In the genomic region with DNA sequence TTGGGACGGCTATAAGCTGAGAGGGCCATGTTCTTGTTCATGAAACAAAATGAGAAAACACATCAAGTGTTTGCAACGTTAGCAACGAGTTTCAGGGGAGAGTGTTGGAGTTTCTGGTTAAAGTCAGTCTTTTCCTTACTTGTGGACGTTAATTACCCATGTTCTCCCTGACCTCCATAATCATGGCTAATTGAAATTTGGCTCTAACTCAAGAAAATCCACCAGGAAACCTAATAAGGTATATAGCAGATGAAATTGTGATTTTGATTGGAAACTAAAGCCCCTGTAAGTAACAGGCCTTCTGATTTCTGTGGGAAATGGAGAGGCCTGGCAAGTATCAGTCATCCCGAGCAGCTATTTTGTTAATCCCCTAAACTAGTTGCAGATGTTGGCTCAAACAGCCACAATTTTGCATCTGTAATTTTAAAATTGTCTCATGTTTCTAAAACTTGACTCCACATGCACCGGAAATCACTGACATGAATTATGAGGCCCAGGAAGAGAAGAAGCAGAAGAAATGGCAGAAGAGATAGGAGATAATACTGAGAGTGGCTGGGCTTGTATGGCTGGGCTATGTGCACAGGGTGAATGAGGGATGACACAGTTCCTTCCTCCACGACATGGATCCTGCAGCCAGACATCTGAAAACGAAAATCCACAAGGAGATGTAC, we compare ENCODE assay signal across 10 mouse cellular contexts.
DNase-seq lines count a peak whose midpoint lies in the region; ATAC-seq and TF ChIP-seq lines count a peak whose summit lies in the region.
"Had no signal": no experiment of that assay in that cellular context is flagged by ENCODE, and none has a peak within 500 bp of the region (broad histone marks: within the 10 kb centered on the region; RNA-seq: fewer than 3 reads in every experiment).

No protein-coding gene starts in this region.

- no peak overlapping the region for H3K4me2 ChIP-seq in lung, embryonic 15.5 days
- H3K4me2 ChIP-seq in lung, postnatal 0 days (replicated peaks; ENCODE audit: low read depth, low read length): no peak overlapping the region
- no peak overlapping the region for H3K4me2 ChIP-seq in embryonic facial prominence, embryonic 11.5 days (ENCODE audit: low read depth, low read length)
- H3K4me2 ChIP-seq: midbrain, embryonic 12.5 days had no signal

- TF ChIP-seq CTCF in lung, postnatal 0 days (IDR thresholded peaks at IDR 0.05): no peak

- H3K9ac ChIP-seq in lung, embryonic 15.5 days: no peak overlapping the region
- H3K9ac ChIP-seq in lung, postnatal 0 days (replicated peaks; ENCODE audit: low read depth): no peak overlapping the region
- H3K9ac ChIP-seq in embryonic facial prominence, embryonic 11.5 days (replicated peaks; ENCODE audit: low read length): no peak overlapping the region
- H3K9ac ChIP-seq: forebrain, postnatal 0 days; midbrain, embryonic 12.5 days had no signal

- TF ChIP-seq EP300 in lung, postnatal 0 days (IDR thresholded peaks at IDR 0.05): no peak

- no peaks in the 10 kb centered on the region for H3K27me3 ChIP-seq in lung, embryonic 15.5 days
- H3K27me3 ChIP-seq in lung, postnatal 0 days (replicated peaks; ENCODE audit: insufficient read depth, low read length): no peaks in the 10 kb centered on the region
- no peaks in the 10 kb centered on the region for H3K27me3 ChIP-seq in embryonic facial prominence, embryonic 11.5 days (ENCODE audit: control insufficient read depth, insufficient read depth, low read length)
- H3K27me3 ChIP-seq: midbrain, embryonic 12.5 days had no signal

- H3K4me3 ChIP-seq in lung, embryonic 15.5 days: no peak overlapping the region
- H3K4me3 ChIP-seq in lung, postnatal 0 days (ENCODE audit: low read depth, low read length): no peak overlapping the region
- H3K4me3 ChIP-seq in embryonic facial prominence, embryonic 11.5 days (ENCODE audit: low read depth, low read length): no peak overlapping the region
- H3K4me3 ChIP-seq: midbrain, embryonic 12.5 days had no signal

- no peaks in the 10 kb centered on the region for H3K9me3 ChIP-seq in lung, embryonic 15.5 days
- H3K9me3 ChIP-seq in lung, postnatal 0 days (ENCODE audit: low read length): no peaks in the 10 kb centered on the region
- H3K9me3 ChIP-seq in embryonic facial prominence, embryonic 11.5 days (replicated peaks; ENCODE audit: control insufficient read depth, low read length): no peaks in the 10 kb centered on the region
- H3K9me3 ChIP-seq: midbrain, embryonic 12.5 days had no signal

- no peaks in the 10 kb centered on the region for H3K36me3 ChIP-seq in lung, embryonic 15.5 days
- H3K36me3 ChIP-seq in lung, postnatal 0 days (ENCODE audit: insufficient read depth, low read length): no peaks in the 10 kb centered on the region
- H3K36me3 ChIP-seq in embryonic facial prominence, embryonic 11.5 days (replicated peaks; ENCODE audit: control insufficient read depth, insufficient read depth, low read depth, low read length): no peaks in the 10 kb centered on the region
- H3K36me3 ChIP-seq: midbrain, embryonic 12.5 days had no signal

- 45% methylated on average over 8 of the region's 8 CpGs for WGBS in lung, embryonic 15.5 days
- 46% methylated on average over 8 of the region's 8 CpGs for WGBS in lung, postnatal 0 days
- WGBS in embryonic facial prominence, embryonic 11.5 days: 41% methylated on average over 8 of the region's 8 CpGs

- 0 out of 2 replicates have a peak, but pooled peaks have one; percentile 23 for ATAC-seq in lung, embryonic 15.5 days (ENCODE audit: borderline replicate concordance, extremely low read depth, low FRiP score, low TSS enrichment)
- ATAC-seq in lung, postnatal 0 days: no peak
- peak; percentile 72; the same call in 1 of the 2 replicates for ATAC-seq in embryonic facial prominence, embryonic 11.5 days (replicated peaks; ENCODE audit: insufficient number of reproducible peaks, low FRiP score, low TSS enrichment, low read depth)
- ATAC-seq: forebrain, postnatal 0 days had no signal

- H3K27ac ChIP-seq in lung, embryonic 15.5 days: no peak overlapping the region
- no peak overlapping the region for H3K27ac ChIP-seq in lung, postnatal 0 days (ENCODE audit: low read length)
- peak overlapping the region; percentile 69 for H3K27ac ChIP-seq in embryonic facial prominence, embryonic 11.5 days (replicated peaks; ENCODE audit: low read depth, low read length)
- H3K27ac ChIP-seq: midbrain, embryonic 12.5 days had no signal

- no peak for DNase-seq in lung, postnatal 0 days (ENCODE audit: low spot score)
- DNase-seq in embryonic facial prominence, embryonic 11.5 days (ENCODE audit: low spot score): peak; percentile 84
- DNase-seq in kidney, postnatal 14 days: peak; percentile 34
- peak; percentile 23 for DNase-seq in skeletal muscle tissue, adult 2 months (ENCODE audit: low read depth, low spot score)
- DNase-seq in right cerebral cortex, postnatal 14 days: no peak
- DNase-seq in thymus, adult 18-20 months: no peak
- DNase-seq: forebrain, postnatal 0 days; layer of hippocampus, adult 9-11 months had no signal

- H3K4me1 ChIP-seq in lung, embryonic 15.5 days: peaks cover 12% of the 10 kb centered on the region; the same call in 1 of the 2 replicates
- no peaks in the 10 kb centered on the region for H3K4me1 ChIP-seq in lung, postnatal 0 days (ENCODE audit: insufficient read depth, low read depth, low read length)
- no peaks in the 10 kb centered on the region for H3K4me1 ChIP-seq in embryonic facial prominence, embryonic 11.5 days (ENCODE audit: control insufficient read depth, insufficient read depth, low read length)

Comparison
In these comparisons a context has a peak if more than half of its experiments do, and no peak if none do; other contexts are left out.
1. DNase-seq: peak in embryonic facial prominence, embryonic 11.5 days (single experiment), kidney, postnatal 14 days (single experiment) and skeletal muscle tissue, adult 2 months (single experiment); none in lung, postnatal 0 days (single experiment), right cerebral cortex, postnatal 14 days (single experiment) and thymus, adult 18-20 months (0 of 2).